Mouse (Mus musculus) layer of hippocampus, adult 18-20 months (tissue): Measurements from ENCODE around the gene Olfr294. TPM values are rescaled to one million over a fixed set of nuclear protein-coding genes. Genes with fewer than 3 reads are reported as not detected.

ENCODE experiments used
- DNase-seq, 2 experiments: peaks; one replicate each; pipeline ENCODE4 v3.0.0; 2022; ENCODE audit warnings: low spot score in 2 of 2
- long read RNA-seq: library from polyadenylated mRNA; stranded (forward); transcript quantifications from one replicate; pipeline ENCODE4 v2.0.0, GENCODE M21; 2021
- total RNA-seq, 2 experiments: library from RNA; stranded (reverse); gene quantifications; 2 replicates each; pipeline ENCODE4 v1.2.3; 2021

The Olfr294 gene
- not detected for total RNA-seq
- long read RNA-seq = 0 reads

DNA sequence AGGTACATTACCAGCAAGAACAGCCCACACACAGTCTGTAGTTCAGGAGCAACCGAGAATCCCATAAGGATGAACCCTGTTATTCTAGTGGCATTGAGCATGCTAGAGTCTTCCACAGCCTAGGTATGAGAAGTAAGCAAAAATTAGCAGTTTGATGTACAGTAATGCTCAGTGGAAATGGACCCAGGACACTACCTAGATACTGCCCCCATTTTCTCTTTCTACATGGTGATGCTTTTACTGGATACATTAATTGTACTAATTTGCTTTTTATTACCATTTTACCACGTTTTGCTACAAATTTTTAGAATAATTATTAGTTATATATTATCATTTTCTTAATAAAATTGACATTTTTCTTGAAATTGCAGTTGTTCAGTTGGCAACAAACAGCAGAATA, at the start of gene Olfr294:
Gene Olfr294 (minus strand): TSS at position 101 of the 400 bp plus-strand sequence.
- DNase-seq = no peak

- no peak for DNase-seq
Observed at GRCm38 (mm10) chr7:86648761-86649160, 32.3 kb upstream of the Olfr294 start, which contains the start of gene Olfr293. Gene Olfr293, plus strand, starts transcription at chr7:86649061.

GRCm38 (mm10) chr7:86583562-86583961, 32.9 kb downstream of the Olfr294 start, which contains the start of gene Olfr295:
Gene Olfr295, plus strand, starts transcription at chr7:86583862.
- no peak for DNase-seq

Other genes starting within 250 kb of the Olfr294 start
- not detected for gene Olfr305, start 249.7 kb downstream of the Olfr294 start, total RNA-seq
- not detected for gene Olfr304, start 230.0 kb downstream of the Olfr294 start, total RNA-seq
- not detected for gene Olfr303, start 218.9 kb downstream of the Olfr294 start, total RNA-seq
- gene Olfr301, start 212.8 kb downstream of the Olfr294 start, total RNA-seq = not detected
- not detected for gene Olfr299, start 156.7 kb downstream of the Olfr294 start, total RNA-seq
- gene Olfr298, start 124.2 kb downstream of the Olfr294 start, total RNA-seq = not detected
- gene Olfr297, start 96.7 kb downstream of the Olfr294 start, total RNA-seq = not detected
- gene Olfr295, start 32.8 kb downstream of the Olfr294 start, total RNA-seq = not detected
- not detected for gene Olfr293, start 32.4 kb upstream of the Olfr294 start, total RNA-seq
- not detected for gene Olfr292, start 71.7 kb upstream of the Olfr294 start, total RNA-seq
- gene Folh1, start 159.3 kb upstream of the Olfr294 start, total RNA-seq = 10 to 100 TPM; 10.2 to 11.1 TPM
- not detected for gene Vmn2r77, start 178.4 kb upstream of the Olfr294 start, total RNA-seq